Mouse (Mus musculus): Measurements from ENCODE around the gene Card6.
A peak's percentile ranks its signal among the peaks of the same experiment; 100 is the strongest.

Card6 gene

GRCm38 (mm10) chr15:5129111-5129805, 20.9 kb upstream of the Card6 start:
- DNase-seq (ENCODE audit: low read depth): peak; percentile 46

- no peak for DNase-seq (ENCODE audit: low read depth)
Observed at GRCm38 (mm10) chr15:5128176-5128940, 20.0 kb upstream of the Card6 start.

GRCm38 (mm10) chr15:5127487-5127886, 19.1 kb upstream of the Card6 start:
- no peak for DNase-seq (ENCODE audit: low read depth)

- peak; percentile 72 for DNase-seq (ENCODE audit: low read depth)
Observed at GRCm38 (mm10) chr15:5126456-5126855, 18.1 kb upstream of the Card6 start.

- DNase-seq (ENCODE audit: low read depth): no peak
Observed at GRCm38 (mm10) chr15:5121535-5122313, 13.4 kb upstream of the Card6 start.

GRCm38 (mm10) chr15:5119707-5120106, 11.4 kb upstream of the Card6 start:
- DNase-seq (ENCODE audit: low read depth): peak; percentile 51

- no peak for DNase-seq (ENCODE audit: low read depth)
Observed at GRCm38 (mm10) chr15:5119192-5119591, 10.9 kb upstream of the Card6 start.

GRCm38 (mm10) chr15:5118626-5119025, 10.3 kb upstream of the Card6 start:
- no peak for DNase-seq (ENCODE audit: low read depth)

GRCm38 (mm10) chr15:5117031-5117601, 8.8 kb upstream of the Card6 start:
- no peak for DNase-seq (ENCODE audit: low read depth)

- peak; percentile 99 for DNase-seq (ENCODE audit: low read depth)
Observed at GRCm38 (mm10) chr15:5116270-5117030, 8.1 kb upstream of the Card6 start, which contains the start of gene Rpl37. Rpl37 (plus strand) TSS chr15:5116645.

GRCm38 (mm10) chr15:5115173-5115572, 6.8 kb upstream of the Card6 start:
- no peak for DNase-seq (ENCODE audit: low read depth)

GRCm38 (mm10) chr15:5112651-5113050, 4.3 kb upstream of the Card6 start:
- no peak for DNase-seq (ENCODE audit: low read depth)

- no peak for DNase-seq (ENCODE audit: low read depth)
Observed at GRCm38 (mm10) chr15:5108655-5109040, 309 bp upstream of the Card6 start.

GRCm38 (mm10) chr15:5106293-5106692, 2.0 kb downstream of the Card6 start:
- peak; percentile 65 for DNase-seq (ENCODE audit: low read depth)

GRCm38 (mm10) chr15:5105891-5106290, 2.4 kb downstream of the Card6 start:
- DNase-seq (ENCODE audit: low read depth): no peak

GRCm38 (mm10) chr15:5102312-5102711, 6.0 kb downstream of the Card6 start:
- no peak for DNase-seq (ENCODE audit: low read depth)

- no peak for DNase-seq (ENCODE audit: low read depth)
Observed at GRCm38 (mm10) chr15:5097376-5097775, 11.0 kb downstream of the Card6 start.

GRCm38 (mm10) chr15:5095534-5096301, 12.6 kb downstream of the Card6 start:
- DNase-seq (ENCODE audit: low read depth): no peak

GRCm38 (mm10) chr15:5090131-5090530, 18.2 kb downstream of the Card6 start:
- no peak for DNase-seq (ENCODE audit: low read depth)

- DNase-seq (ENCODE audit: low read depth): peak; percentile 24
Observed at GRCm38 (mm10) chr15:5088850-5089608, 19.3 kb downstream of the Card6 start.

Data from NIH3T3 (cell line).